Mouse (Mus musculus): ENCODE results near the gene Rnf138rt1.

Rnf138rt1 gene

GRCm38 (mm10) chrX:163760617-163761434 is at the start of gene Rnf138rt1:
Gene Rnf138rt1 (minus strand): TSS chrX:163761329.
- DNase-seq (ENCODE audit: low spot score) = peak; percentile 72

- no peak for DNase-seq (ENCODE audit: low spot score)
These were observed 46.1 kb upstream of the Rnf138rt1 start for GRCm38 (mm10) chrX:163807270-163807669.

- DNase-seq (ENCODE audit: low spot score) = no peak
These were observed 5.2 kb upstream of the Rnf138rt1 start for GRCm38 (mm10) chrX:163766290-163766689.

- DNase-seq (ENCODE audit: low spot score) = no peak
These were observed 303 bp upstream of the Rnf138rt1 start for GRCm38 (mm10) chrX:163761435-163761828.

GRCm38 (mm10) chrX:163745996-163746395 is 15.1 kb downstream of the Rnf138rt1 start:
- DNase-seq (ENCODE audit: low spot score) = no peak

- DNase-seq (ENCODE audit: low spot score) = no peak
These were observed 17.2 kb downstream of the Rnf138rt1 start for GRCm38 (mm10) chrX:163743896-163744295.

- DNase-seq (ENCODE audit: low spot score) = no peak
These were observed 22.2 kb downstream of the Rnf138rt1 start for GRCm38 (mm10) chrX:163738904-163739303.

GRCm38 (mm10) chrX:163734145-163734544 is 27.0 kb downstream of the Rnf138rt1 start:
- DNase-seq (ENCODE audit: low spot score) = no peak

- peak; percentile 3 for DNase-seq (ENCODE audit: low spot score)
These were observed 37.5 kb downstream of the Rnf138rt1 start for GRCm38 (mm10) chrX:163723630-163724029.

- DNase-seq (ENCODE audit: low spot score) = peak; percentile 27
These were observed 38.1 kb downstream of the Rnf138rt1 start for GRCm38 (mm10) chrX:163722785-163723577.

GRCm38 (mm10) chrX:163720597-163720996 is 40.5 kb downstream of the Rnf138rt1 start:
- no peak for DNase-seq (ENCODE audit: low spot score)
